Mouse (Mus musculus) heart, adult 2 months (tissue): Measurements from ENCODE around the gene Spocd1.

Source experiments
- CTCF ChIP-seq: fragments of 200-600 bp; IDR thresholded peaks from 2 replicates; pipeline ENCODE4 v1.8.1; 2022; ENCODE audit warnings: antibody characterized with exemption, mild to moderate bottlenecking, moderate library complexity
- POLR2A ChIP-seq: fragments of 200-500 bp; IDR thresholded peaks from 2 replicates; pipeline ENCODE4 v1.6.1; 2011; ENCODE audit warnings: mild to moderate bottlenecking, low read depth, low read length, control low read depth; ENCODE audit not compliant: insufficient read depth

DNA sequence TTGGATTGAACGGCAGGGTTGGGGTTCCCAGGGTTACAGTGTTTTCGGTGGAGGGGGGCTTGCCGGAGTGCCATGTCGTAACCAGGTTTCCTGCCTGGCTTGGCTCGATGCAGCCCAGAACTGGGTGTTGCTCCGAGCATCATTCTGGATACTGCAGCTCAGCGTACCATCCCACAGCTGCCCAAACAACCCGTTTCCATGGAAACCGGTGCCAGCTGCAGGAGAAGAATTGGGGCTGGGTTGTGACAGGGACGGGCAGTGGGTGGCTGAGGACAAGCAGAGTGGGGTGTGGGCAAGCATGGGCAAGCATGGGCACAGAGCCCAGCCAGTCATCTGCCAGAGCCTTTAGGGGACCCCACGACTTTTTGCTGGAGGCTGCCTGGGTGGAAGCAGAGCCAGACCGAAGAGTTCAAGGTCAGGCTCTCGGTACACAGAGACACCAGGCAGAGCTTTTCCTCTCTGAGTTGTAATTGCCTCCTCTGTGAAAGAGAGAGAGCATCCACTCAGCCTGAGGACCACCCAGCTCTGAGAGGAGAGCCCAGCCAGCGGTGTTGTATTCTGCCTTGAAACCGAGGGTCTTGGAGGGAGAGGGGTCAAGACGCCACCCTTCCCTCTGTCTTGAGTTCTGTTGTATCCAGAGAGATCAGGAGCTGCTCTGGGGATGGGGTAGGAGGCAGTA lies 5.3 kb downstream of the Spocd1 start:
- TF ChIP-seq CTCF (no peak), POLR2A (no peak)
